Mouse (Mus musculus) CH12.LX (cell line): ENCODE measurements around the gene Agbl5. TPM values are rescaled to one million over a fixed set of nuclear protein-coding genes. Genes with fewer than 3 reads are reported as not detected.

Source experiments
- DNase-seq: peaks from one replicate; pipeline ENCODE4 v3.0.0-alpha.2; 2013; ENCODE audit errors: extremely low read depth
- H3K27ac ChIP-seq: 2 replicates; pipeline ENCODE4 v1.5.1; 2012; ENCODE audit warnings: low read depth, mild to moderate bottlenecking, control low read depth, moderate library complexity; ENCODE audit not compliant: insufficient read depth
- H3K27me3 ChIP-seq: replicated peaks from 2 replicates; pipeline ENCODE3; 2012; ENCODE audit warnings: inconsistent platforms
- H3K36me3 ChIP-seq, 2 experiments: replicated peaks in 1 of 2; 2 replicates each; pipeline versions ENCODE3 to v1.6.1; 2012; ENCODE audit warnings: inconsistent platforms in 1 of 2, low read length in 1 of 2, mild to moderate bottlenecking in 1 of 2, mixed read lengths in 1 of 2, moderate library complexity in 1 of 2; ENCODE audit not compliant: control insufficient read depth in 1 of 2, insufficient read depth in 1 of 2
- H3K4me1 ChIP-seq, 2 experiments: 2 replicates each; pipeline ENCODE4 v1.6.1; 2012; ENCODE audit warnings: inconsistent platforms in 1 of 2, moderate library complexity in 1 of 2; ENCODE audit not compliant: insufficient read depth in 2 of 2, control insufficient read depth in 1 of 2
- H3K4me2 ChIP-seq: 2 replicates; pipeline ENCODE4 v1.6.1; 2012; ENCODE audit warnings: low read depth, mild to moderate bottlenecking, control low read depth; ENCODE audit not compliant: poor library complexity, insufficient read depth, severe bottlenecking
- H3K4me3 ChIP-seq, 3 experiments: fragments of 150-350 bp in 1 of 3; sonication (generic) in 1 of 3; replicated peaks in 1 of 3; 2 replicates each; pipeline versions ENCODE3 to v1.5.1; 2011 to 2012; ENCODE audit warnings: low read depth in 2 of 3, low read length in 2 of 3, mild to moderate bottlenecking in 2 of 3, moderate library complexity in 2 of 3, control low read depth in 1 of 3, improper control_type of control experiment in 1 of 3, inconsistent platforms in 1 of 3, mixed read lengths in 1 of 3; ENCODE audit not compliant: poor library complexity in 1 of 3
- H3K79me2 ChIP-seq: replicated peaks from 2 replicates; pipeline ENCODE4 v1.6.1; 2012; ENCODE audit warnings: mild to moderate bottlenecking, moderate library complexity; ENCODE audit not compliant: control insufficient read depth, poor library complexity, insufficient read depth, severe bottlenecking; ENCODE audit errors: extremely low read depth
- H3K9ac ChIP-seq: 2 replicates; pipeline ENCODE4 v1.6.1; 2012; ENCODE audit warnings: low read depth, mild to moderate bottlenecking, control low read depth, moderate library complexity; ENCODE audit not compliant: insufficient read depth
- H3K9me3 ChIP-seq: replicated peaks from 2 replicates; pipeline ENCODE3; 2012; ENCODE audit warnings: low read length, inconsistent platforms, mixed read lengths
- CHD1 ChIP-seq: IDR thresholded peaks from 2 replicates; pipeline ENCODE4 v1.6.1; 2012; ENCODE audit warnings: low read depth, low read length, improper control_type of control experiment, inconsistent platforms
- CTCF ChIP-seq, 2 experiments: IDR thresholded peaks in 1 of 2; conservative IDR thresholded peaks in 1 of 2; 2 replicates each; pipeline ENCODE4 v1.5.1; 2011 to 2012; ENCODE audit warnings: low read depth in 2 of 2, low read length in 2 of 2, improper control_type of control experiment in 1 of 2, inconsistent platforms in 1 of 2, mild to moderate bottlenecking in 1 of 2, moderate library complexity in 1 of 2
- E2F4 ChIP-seq: IDR thresholded peaks from 2 replicates; pipeline ENCODE4 v1.6.1; 2011; ENCODE audit warnings: low read depth, low read length, improper control_type of control experiment; ENCODE audit not compliant: insufficient replicate concordance
- ELF1 ChIP-seq: IDR thresholded peaks from 2 replicates; pipeline ENCODE4 v1.6.1; 2014; ENCODE audit warnings: low read depth, mild to moderate bottlenecking, inconsistent platforms, low read length, improper control_type of control experiment
- HCFC1 ChIP-seq: IDR thresholded peaks from 2 replicates; pipeline ENCODE4 v1.6.1; 2012; ENCODE audit warnings: low read depth, mild to moderate bottlenecking, inconsistent platforms, low read length, improper control_type of control experiment
- JUN ChIP-seq: IDR thresholded peaks from 2 replicates; pipeline ENCODE4 v1.6.1; 2011; ENCODE audit warnings: low read depth, mild to moderate bottlenecking, low read length, improper control_type of control experiment, moderate library complexity; ENCODE audit not compliant: insufficient read depth
- JUND ChIP-seq: conservative IDR thresholded peaks from 2 replicates; pipeline ENCODE4 v1.6.1; 2011; ENCODE audit warnings: low read depth, low read length, improper control_type of control experiment
- KAT2A ChIP-seq: IDR thresholded peaks from 2 replicates; pipeline ENCODE4 v1.6.1; 2012; ENCODE audit warnings: low read length, improper control_type of control experiment, inconsistent platforms; ENCODE audit not compliant: insufficient replicate concordance
- MAFK ChIP-seq: IDR thresholded peaks from 2 replicates; pipeline ENCODE4 v1.6.1; 2011; ENCODE audit warnings: low read length, improper control_type of control experiment; ENCODE audit not compliant: insufficient replicate concordance
- MAX ChIP-seq: IDR thresholded peaks from 2 replicates; pipeline ENCODE4 v1.6.1; 2011; ENCODE audit warnings: low read length, improper control_type of control experiment
- MAZ ChIP-seq: IDR thresholded peaks from 2 replicates; pipeline ENCODE4 v1.6.1; 2012; ENCODE audit warnings: low read depth, mild to moderate bottlenecking, inconsistent platforms, low read length, improper control_type of control experiment, moderate library complexity
- MEF2A ChIP-seq: IDR thresholded peaks from 2 replicates; pipeline ENCODE4 v1.6.1; 2014; ENCODE audit warnings: low read depth, mild to moderate bottlenecking, inconsistent platforms, low read length, improper control_type of control experiment, borderline replicate concordance
- MXI1 ChIP-seq: IDR thresholded peaks from 2 replicates; pipeline ENCODE4 v1.6.1; 2011; ENCODE audit warnings: mild to moderate bottlenecking, low read depth, low read length, improper control_type of control experiment
- MYC ChIP-seq: IDR thresholded peaks from 2 replicates; pipeline ENCODE4 v1.6.1; 2011; ENCODE audit warnings: low read depth, mild to moderate bottlenecking, improper control_type of control experiment, low read length
- NRF1 ChIP-seq: IDR thresholded peaks from 2 replicates; pipeline ENCODE4 v1.6.1; 2014; ENCODE audit warnings: low read depth, mild to moderate bottlenecking, inconsistent platforms, low read length, improper control_type of control experiment, moderate library complexity
- POLR2AphosphoS2 ChIP-seq: IDR thresholded peaks from 2 replicates; pipeline ENCODE4 v1.6.1; 2011; ENCODE audit warnings: low read depth, low read length, improper control_type of control experiment
- RAD21 ChIP-seq: IDR thresholded peaks from 2 replicates; pipeline ENCODE4 v1.6.1; 2011; ENCODE audit warnings: low read depth, mild to moderate bottlenecking, low read length, improper control_type of control experiment, moderate library complexity
- RCOR1 ChIP-seq: conservative IDR thresholded peaks from 2 replicates; pipeline ENCODE4 v1.6.1; 2012; ENCODE audit warnings: low read depth, mild to moderate bottlenecking, inconsistent platforms, low read length, improper control_type of control experiment
- SMC3 ChIP-seq: IDR thresholded peaks from 2 replicates; pipeline ENCODE4 v1.6.1; 2011; ENCODE audit warnings: low read depth, low read length, improper control_type of control experiment
- TCF12 ChIP-seq: IDR thresholded peaks from 2 replicates; pipeline ENCODE4 v1.6.1; 2014; ENCODE audit warnings: low read depth, mild to moderate bottlenecking, inconsistent platforms, low read length, improper control_type of control experiment
- UBTF ChIP-seq: IDR thresholded peaks from 2 replicates; pipeline ENCODE4 v1.6.1; 2012; ENCODE audit warnings: low read depth, mild to moderate bottlenecking, inconsistent platforms, low read length, improper control_type of control experiment, moderate library complexity
- USF1 ChIP-seq: IDR thresholded peaks from 2 replicates; pipeline ENCODE4 v1.6.1; 2014; ENCODE audit warnings: low read depth, mild to moderate bottlenecking, inconsistent platforms, low read length, improper control_type of control experiment
- USF2 ChIP-seq: conservative IDR thresholded peaks from 2 replicates; pipeline ENCODE4 v1.6.1; 2011; ENCODE audit warnings: low read depth, low read length, improper control_type of control experiment
- ZMIZ1 ChIP-seq: IDR thresholded peaks from 2 replicates; pipeline ENCODE4 v1.6.1; 2012; ENCODE audit warnings: low read depth, mild to moderate bottlenecking, inconsistent platforms, low read length, improper control_type of control experiment
- ZNF384 ChIP-seq: IDR thresholded peaks from 2 replicates; pipeline ENCODE4 v1.6.1; 2012; ENCODE audit warnings: low read depth, low read length, improper control_type of control experiment, inconsistent platforms
- dilution Hi-C: fragments of 300-500 bp; cut with MboI; formaldehyde crosslinking; loops from 2 replicates; pipeline ENCODE4 v1.14.3; 2020; ENCODE audit warnings: low sequenced_read_pairs; ENCODE audit not compliant: extremely low pct_unique_long_range_greater_than_20kb, extremely low pct_ligation_motif_present
- in situ Hi-C: fragments of 300-500 bp; cut with MboI; formaldehyde crosslinking; loops from 3 replicates; pipeline ENCODE4 v1.14.3; 2019; ENCODE audit warnings: low sequenced_read_pairs, low pct_ligation_motif_present, low pct_unique_long_range_greater_than_20kb, mixed read lengths
- polyA plus RNA-seq: library from polyadenylated mRNA; unstranded; fragments of >175 nt; gene quantifications from 2 replicates; pipeline ENCODE4 v1.2.1, GENCODE M21; 2012; ENCODE audit warnings: low read depth; ENCODE audit not compliant: insufficient read length
- total RNA-seq, 2 experiments: library from RNA; depleted of rRNA; stranded (reverse); fragments of 300-350 nt in 1 of 2; fragments of >200 nt in 1 of 2; gene quantifications; 2 replicates each; pipeline ENCODE4 v1.2.3; 2012 to 2014

Gene Agbl5
- total and polyA plus RNA-seq, 3 experiments = 4.1 to 11.6 (median 9.3) TPM

DNA sequence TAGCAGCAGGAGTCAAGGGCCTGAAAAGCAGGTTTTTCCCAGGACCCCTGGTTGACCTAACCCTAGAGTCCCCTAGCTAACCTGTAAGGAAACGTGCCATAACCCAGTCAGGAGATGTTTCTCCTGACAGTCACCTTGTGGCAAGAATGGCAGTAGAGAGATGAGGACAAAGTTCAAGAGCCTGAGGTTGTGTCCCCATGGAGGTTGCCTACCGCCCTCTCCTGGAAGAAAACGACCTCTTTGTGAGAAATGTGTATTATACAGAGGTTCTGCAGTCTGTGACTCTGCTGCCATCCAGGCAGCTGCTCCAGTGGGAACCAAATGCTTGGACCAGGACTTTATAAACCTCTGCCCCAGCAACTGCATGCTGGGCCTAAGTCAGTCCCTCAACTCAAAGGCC lies 32.8 kb upstream of the Agbl5 start:
- no peak overlapping the region for H3K9ac ChIP-seq
- H3K79me2 ChIP-seq = no peaks in the 10 kb centered on the region
- no peaks in the 10 kb centered on the region for H3K4me1 ChIP-seq
- peak; percentile 19 for DNase-seq
- H3K27me3 ChIP-seq = peaks cover 35% of the 10 kb centered on the region
- H3K27ac ChIP-seq = no peak overlapping the region
- no peak overlapping the region for H3K4me2 ChIP-seq
- no peak overlapping the region for H3K4me3 ChIP-seq
- TF ChIP-seq MXI1 = no peak
- no peak for TF ChIP-seq HCFC1
- TF ChIP-seq RAD21 = peak; percentile 45
- no peak for TF ChIP-seq E2F4
- TF ChIP-seq CTCF (conservative IDR thresholded peaks at IDR 0.05 in 1 of 2, IDR thresholded peaks at IDR 0.05 in 1 of 2; ENCODE audit: low read depth in 2 of 2, low read length in 2 of 2) = peak in 1 of 2 experiments; percentile 61; a peak in 2 of 4 replicates
- TF ChIP-seq SMC3 = peak; percentile 46
- no peak for TF ChIP-seq POLR2AphosphoS2
- no peak for TF ChIP-seq MYC
- TF ChIP-seq ZNF384 = no peak
- TF ChIP-seq MAZ = no peak
- TF ChIP-seq NRF1 = no peak
- in situ Hi-C loops = loop anchor here (10.0 kb wide), 1 partner anchor 151 kb away; no protein-coding TSS in a partner anchor
- no peaks in the 10 kb centered on the region for H3K9me3 ChIP-seq
- H3K36me3 ChIP-seq = no peaks in the 10 kb centered on the region
- dilution Hi-C loops = no loop called here

DNA sequence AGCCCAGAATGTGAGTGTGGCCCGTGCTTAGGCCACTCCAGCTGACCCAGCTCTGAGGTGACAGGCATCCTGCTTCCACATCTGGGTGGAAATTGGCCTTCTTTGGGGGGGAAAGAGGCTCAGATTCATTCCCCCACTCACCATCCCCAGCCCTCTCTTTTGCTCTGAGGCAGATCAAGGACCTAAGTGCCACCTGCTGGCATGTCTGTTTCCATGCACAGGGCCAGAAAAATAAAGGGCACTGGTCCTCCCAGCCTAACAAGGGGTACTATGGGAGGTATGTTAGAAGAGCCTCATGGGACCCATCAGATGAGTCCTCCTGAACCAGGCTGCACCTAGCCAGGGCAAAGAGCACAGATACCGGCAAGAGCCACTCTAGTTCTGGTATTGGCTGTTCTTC lies 32.4 kb upstream of the Agbl5 start:
- Histone ChIP-seq H3K9me3 (no peaks in the 10 kb centered on the region), H3K4me1 (no peaks in the 10 kb centered on the region), H3K27ac (no peak overlapping the region), H3K9ac (no peak overlapping the region)
- no peak for DNase-seq
- in situ Hi-C loops = loop anchor here (10.0 kb wide), 1 partner anchor 151 kb away; no protein-coding TSS in a partner anchor
- TF ChIP-seq JUND (no peak), JUN (no peak), TCF12 (no peak), ZMIZ1 (no peak), KAT2A (no peak), RCOR1 (no peak), USF1 (no peak), MAX (no peak), CTCF (conservative IDR thresholded peaks at IDR 0.05 in 1 of 2, IDR thresholded peaks at IDR 0.05 in 1 of 2; ENCODE audit: low read depth in 2 of 2, low read length in 2 of 2) (peak in 1 of 2 experiments; percentile 58; a peak in 2 of 4 replicates), SMC3 (peak; percentile 53), RAD21 (peak; percentile 21), MAFK (no peak), MYC (no peak), ELF1 (no peak), MAZ (no peak), USF2 (no peak), MEF2A (no peak), CHD1 (no peak), UBTF (no peak)
- TF ChIP-seq, all 38 proteins: peak for 3
- H3K79me2 ChIP-seq = no peaks in the 10 kb centered on the region
- no peak overlapping the region for H3K4me2 ChIP-seq
- H3K27me3 ChIP-seq = peaks cover 33% of the 10 kb centered on the region
- no peak overlapping the region for H3K4me3 ChIP-seq
- dilution Hi-C loops = no loop called here
- no peaks in the 10 kb centered on the region for H3K36me3 ChIP-seq
